Mouse (Mus musculus) gastrocnemius, postnatal 36 days (tissue): ENCODE data around the gene Shb. TPM values are rescaled to one million over a fixed set of nuclear protein-coding genes. Genes with fewer than 3 reads are reported as not detected.

ENCODE experiments used
- DNase-seq, 2 experiments: peaks; one replicate each; pipeline ENCODE4 v3.0.0; 2022
- intact Hi-C: fragments of 180-260 bp; cut with DNase I; formaldehyde crosslinking; loops from one replicate; pipeline ENCODE4 v1.15.1; 2025
- total RNA-seq, 2 experiments: library from RNA; stranded (reverse); gene quantifications; 2 replicates each; pipeline ENCODE4 v1.2.3; 2021

Gene Shb
- total RNA-seq, 2 experiments from 2014 or later, result 6.3 to 6.7 TPM

- intact Hi-C loops, result no loop called here
Measured at GRCm38 (mm10) chr4:45464528-45464927, 67.7 kb downstream of the Shb start.

GRCm38 (mm10) chr4:45464123-45464522, 68.1 kb downstream of the Shb start:
- intact Hi-C loops, result no loop called here
- DNase-seq, result no peak

More at GRCm38 (mm10) chr4:45464528-45464927, 67.7 kb downstream of the Shb start:
- no peak for DNase-seq

- DNase-seq, result no peak
- intact Hi-C loops, result no loop called here
Measured at GRCm38 (mm10) chr4:45462628-45463027, 69.6 kb downstream of the Shb start.

GRCm38 (mm10) chr4:45461661-45462060, 70.6 kb downstream of the Shb start:
- DNase-seq, result peak in 1 of 2 experiments; percentile 53
- intact Hi-C loops, result no loop called here

- intact Hi-C loops, result no loop called here
- DNase-seq, result no peak
Measured at GRCm38 (mm10) chr4:45459375-45459774, 72.9 kb downstream of the Shb start.

- intact Hi-C loops, result no loop called here
- no peak for DNase-seq
Measured at GRCm38 (mm10) chr4:45457543-45457942, 74.7 kb downstream of the Shb start.

GRCm38 (mm10) chr4:45455001-45455400, 77.3 kb downstream of the Shb start:
- DNase-seq, result no peak
- intact Hi-C loops, result no loop called here

GRCm38 (mm10) chr4:45453271-45453851, 78.9 kb downstream of the Shb start:
- DNase-seq, result no peak
- intact Hi-C loops, result no loop called here

- DNase-seq, result peak; percentile 35 to 38
- intact Hi-C loops, result no loop called here
Measured at GRCm38 (mm10) chr4:45452569-45453111, 79.6 kb downstream of the Shb start.

GRCm38 (mm10) chr4:45449012-45449411, 83.3 kb downstream of the Shb start:
- no peak for DNase-seq
- intact Hi-C loops, result no loop called here

- intact Hi-C loops, result no loop called here
- no peak for DNase-seq
Measured at GRCm38 (mm10) chr4:45448481-45448880, 83.8 kb downstream of the Shb start.

- intact Hi-C loops, result no loop called here
- peak in 1 of 2 experiments; percentile 23 for DNase-seq
Measured at GRCm38 (mm10) chr4:45447196-45447595, 85.1 kb downstream of the Shb start.

GRCm38 (mm10) chr4:45445235-45445634, 87.0 kb downstream of the Shb start:
- DNase-seq, result no peak
- intact Hi-C loops, result no loop called here

- DNase-seq, result no peak
- intact Hi-C loops, result loop anchor here (5.0 kb wide), 1 partner anchor 82 kb away; no protein-coding TSS in a partner anchor
Measured at GRCm38 (mm10) chr4:45444813-45445212, 87.5 kb downstream of the Shb start.

GRCm38 (mm10) chr4:45443652-45444051, 88.6 kb downstream of the Shb start:
- intact Hi-C loops, result loop anchor here (5.0 kb wide), 1 partner anchor 84 kb away; no protein-coding TSS in a partner anchor
- DNase-seq, result no peak

- no peak for DNase-seq
- intact Hi-C loops, result loop anchor here (5.0 kb wide), 1 partner anchor 85 kb away; no protein-coding TSS in a partner anchor
Measured at GRCm38 (mm10) chr4:45442237-45442636, 90.0 kb downstream of the Shb start.

GRCm38 (mm10) chr4:45441778-45442177, 90.5 kb downstream of the Shb start:
- DNase-seq, result no peak
- intact Hi-C loops, result loop anchor here (5.0 kb wide), 1 partner anchor 86 kb away; no protein-coding TSS in a partner anchor

- intact Hi-C loops, result no loop called here
- no peak for DNase-seq
Measured at GRCm38 (mm10) chr4:45439281-45439680, 93.0 kb downstream of the Shb start.

GRCm38 (mm10) chr4:45437010-45437409, 95.3 kb downstream of the Shb start:
- intact Hi-C loops, result no loop called here
- no peak for DNase-seq

- intact Hi-C loops, result no loop called here
- DNase-seq, result no peak
Measured at GRCm38 (mm10) chr4:45436383-45436913, 95.8 kb downstream of the Shb start.

GRCm38 (mm10) chr4:45435899-45436298, 96.4 kb downstream of the Shb start:
- intact Hi-C loops, result no loop called here
- DNase-seq, result no peak

- intact Hi-C loops, result no loop called here
- DNase-seq, result no peak
Measured at GRCm38 (mm10) chr4:45434681-45435080, 97.6 kb downstream of the Shb start.
